8 mouse cellular contexts compared by ENCODE assay signal in the genomic region with DNA sequence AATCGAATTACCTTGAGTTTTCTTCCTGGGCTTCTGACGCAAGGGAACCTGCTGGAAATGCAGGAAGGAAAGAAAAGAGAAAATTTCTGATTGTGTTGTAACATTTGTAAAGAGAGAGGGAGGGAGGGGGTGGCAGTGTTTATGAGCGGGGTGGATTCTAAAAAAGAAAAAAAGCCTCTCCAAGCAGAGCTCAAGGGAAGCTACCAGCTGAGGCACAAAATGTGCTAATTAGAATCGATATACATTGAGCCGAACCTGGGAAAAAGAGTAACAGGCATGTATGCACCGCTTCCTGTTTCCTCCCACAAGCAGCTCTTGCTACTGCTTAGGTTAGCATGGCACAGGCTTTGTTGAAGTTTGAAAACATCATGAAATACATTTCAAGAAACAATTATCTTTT.
DNase-seq lines count a peak whose midpoint lies in the region; ATAC-seq and TF ChIP-seq lines count a peak whose summit lies in the region.

No protein-coding gene starts in this region.

- TF ChIP-seq CTCF in spleen, adult 2 months (IDR thresholded peaks at IDR 0.05; ENCODE audit: extremely low read depth, insufficient read depth, insufficient read length, insufficient replicate concordance), result no peak

- H3K4me3 ChIP-seq in heart, embryonic 11.5 days (ENCODE audit: low read depth, low read length), result no peak overlapping the region; the same call in 1 of the 2 replicates
- peak overlapping the region; percentile 72 for H3K4me3 ChIP-seq in spleen, adult 2 months (ENCODE audit: extremely low read depth, insufficient read depth, insufficient read length)
- H3K4me3 ChIP-seq in limb, embryonic 14.5 days (replicated peaks; ENCODE audit: low read length), result peak overlapping the region; percentile 18

- no peaks in the 10 kb centered on the region for H3K27me3 ChIP-seq in heart, embryonic 11.5 days (ENCODE audit: control insufficient read depth, insufficient read depth, low read length)
- no peaks in the 10 kb centered on the region for H3K27me3 ChIP-seq in spleen, adult 2 months (ENCODE audit: control insufficient read depth, insufficient read depth, low read length)
- no peaks in the 10 kb centered on the region for H3K27me3 ChIP-seq in limb, embryonic 14.5 days (ENCODE audit: control insufficient read depth, insufficient read depth, low read length)

- no peak for DNase-seq in heart, adult 8-10 months (ENCODE audit: low spot score)
- DNase-seq in spleen, adult 2 months (ENCODE audit: low read depth in 1 of 2, low spot score in 2 of 2), result peak in 1 of 2 experiments; percentile 29
- no peak for DNase-seq in spleen, adult 12 weeks (ENCODE audit: low spot score)
- DNase-seq in limb, embryonic 14.5 days (ENCODE audit: low spot score), result no peak
- peak; percentile 71 for DNase-seq in telencephalon, adult 2 months (ENCODE audit: low read depth, low spot score)
- DNase-seq in adrenal gland, postnatal 14 days, result no peak
- DNase-seq in gastrocnemius, adult 18-20 months (ENCODE audit: low spot score), result no peak

- 17% methylated on average over 6 of the region's 6 CpGs for WGBS in heart, embryonic 11.5 days (ENCODE audit: insufficient replicate concordance)
- WGBS in spleen, adult 2 months, result 3% methylated on average over 6 of the region's 6 CpGs
- WGBS in limb, embryonic 14.5 days, result 10% methylated on average over 6 of the region's 6 CpGs

- no peaks in the 10 kb centered on the region for H3K9me3 ChIP-seq in heart, embryonic 11.5 days (replicated peaks; ENCODE audit: control insufficient read depth, low read length)
- H3K9me3 ChIP-seq in limb, embryonic 14.5 days (ENCODE audit: control insufficient read depth, low read length), result no peaks in the 10 kb centered on the region

- H3K4me1 ChIP-seq in heart, embryonic 11.5 days (ENCODE audit: control insufficient read depth, insufficient read depth, low read length), result no peaks in the 10 kb centered on the region
- peaks cover 14% of the 10 kb centered on the region for H3K4me1 ChIP-seq in spleen, adult 2 months (ENCODE audit: control insufficient read depth, insufficient read depth, insufficient read length)
- H3K4me1 ChIP-seq in limb, embryonic 14.5 days (ENCODE audit: control insufficient read depth, insufficient read depth, low read length), result peaks cover 4% of the 10 kb centered on the region; the same call in 1 of the 2 replicates

- TF ChIP-seq POLR2A in spleen, adult 2 months (IDR thresholded peaks at IDR 0.05; ENCODE audit: low read depth, low read length), result peak; percentile 1; the same call in 1 of the 2 replicates
- TF ChIP-seq POLR2A in limb, embryonic 14.5 days (IDR thresholded peaks at IDR 0.05; ENCODE audit: borderline replicate concordance, extremely low read depth, insufficient read depth, insufficient read length), result no peak

- no peak overlapping the region for H3K27ac ChIP-seq in heart, embryonic 11.5 days (ENCODE audit: low read depth, low read length)
- peak overlapping the region; percentile 76; the same call in 1 of the 2 replicates for H3K27ac ChIP-seq in spleen, adult 2 months (ENCODE audit: insufficient read depth, low read length)
- no peak overlapping the region for H3K27ac ChIP-seq in limb, embryonic 14.5 days (replicated peaks; ENCODE audit: low read depth, low read length)

- peak overlapping the region; percentile 16; the same call in 1 of the 2 replicates for H3K9ac ChIP-seq in heart, embryonic 11.5 days (ENCODE audit: low read depth, low read length)
- peak overlapping the region; percentile 50; the same call in 1 of the 2 replicates for H3K9ac ChIP-seq in limb, embryonic 14.5 days (ENCODE audit: low read depth, low read length, severe bottlenecking)

- H3K36me3 ChIP-seq in heart, embryonic 11.5 days (ENCODE audit: control insufficient read depth, insufficient read depth, low read length), result no peaks in the 10 kb centered on the region
- no peaks in the 10 kb centered on the region for H3K36me3 ChIP-seq in spleen, adult 2 months (ENCODE audit: control insufficient read depth, insufficient read depth, low read length)
- no peaks in the 10 kb centered on the region for H3K36me3 ChIP-seq in limb, embryonic 14.5 days (ENCODE audit: control insufficient read depth, insufficient read depth, low read length)

- H3K4me2 ChIP-seq in heart, embryonic 11.5 days, result peak overlapping the region; percentile 49
- H3K4me2 ChIP-seq in limb, embryonic 14.5 days (replicated peaks; ENCODE audit: low read depth, low read length, severe bottlenecking), result peak overlapping the region; percentile 37

- ATAC-seq in heart, embryonic 11.5 days (replicated peaks; ENCODE audit: insufficient number of reproducible peaks, low FRiP score, low TSS enrichment), result no peak
- no peak for ATAC-seq in limb, embryonic 14.5 days (ENCODE audit: low FRiP score, low read depth)
